Mouse (Mus musculus): ENCODE data around the gene Pim3.

Pim3 gene

GRCm38 (mm10) chr15:88883342-88883741, 21.4 kb downstream of the Pim3 start:
- DNase-seq: no peak

GRCm38 (mm10) chr15:88885376-88885775, 23.4 kb downstream of the Pim3 start:
- DNase-seq: no peak

- DNase-seq: no peak
These were observed 27.0 kb downstream of the Pim3 start for GRCm38 (mm10) chr15:88889032-88889431.

GRCm38 (mm10) chr15:88889994-88890393, 28.0 kb downstream of the Pim3 start:
- DNase-seq: no peak

- DNase-seq: peak; percentile 67 to 71
These were observed 29.0 kb downstream of the Pim3 start for GRCm38 (mm10) chr15:88890751-88891675.

- no peak for DNase-seq
These were observed 29.7 kb downstream of the Pim3 start for GRCm38 (mm10) chr15:88891676-88892040.

- no peak for DNase-seq
These were observed 30.3 kb downstream of the Pim3 start for GRCm38 (mm10) chr15:88892252-88892651.

- no peak for DNase-seq
These were observed 30.9 kb downstream of the Pim3 start for GRCm38 (mm10) chr15:88892876-88893275.

GRCm38 (mm10) chr15:88895119-88895518, 33.1 kb downstream of the Pim3 start:
- DNase-seq: no peak

GRCm38 (mm10) chr15:88895891-88896290, 33.9 kb downstream of the Pim3 start:
- DNase-seq: no peak

- DNase-seq: no peak
These were observed 34.5 kb downstream of the Pim3 start for GRCm38 (mm10) chr15:88896341-88896980.

- no peak for DNase-seq
These were observed 40.4 kb downstream of the Pim3 start for GRCm38 (mm10) chr15:88902200-88902875.

GRCm38 (mm10) chr15:88903086-88903485, 41.1 kb downstream of the Pim3 start:
- DNase-seq: no peak

- DNase-seq: no peak
These were observed 42.2 kb downstream of the Pim3 start for GRCm38 (mm10) chr15:88904056-88904811.

GRCm38 (mm10) chr15:88906347-88906746, 44.4 kb downstream of the Pim3 start:
- DNase-seq: no peak

GRCm38 (mm10) chr15:88915046-88915445, 53.1 kb downstream of the Pim3 start:
- DNase-seq: no peak
